Mouse (Mus musculus) neural tube, embryonic 13.5 days (tissue): Measurements from ENCODE around the gene Rrh. TPM values are rescaled to one million over a fixed set of nuclear protein-coding genes. Genes with fewer than 3 reads are reported as not detected.

ENCODE experiments used
- ATAC-seq: fragments of 200-750 bp; cut with Nextera tagmentation; 2 replicates; pipeline ENCODE4 v1.8.0; 2017; ENCODE audit warnings: low read depth, mild to moderate bottlenecking, moderate TSS enrichment, moderate library complexity
- H3K27ac ChIP-seq: fragments of 300-500 bp; sonication (generic); replicated peaks from 2 replicates; pipeline ENCODE4 v1.5.1; 2015; ENCODE audit warnings: moderate library complexity, mild to moderate bottlenecking, inconsistent platforms
- H3K27me3 ChIP-seq: fragments of 300-500 bp; sonication (generic); 2 replicates; pipeline ENCODE4 v1.6.1; 2015; ENCODE audit warnings: mild to moderate bottlenecking, inconsistent platforms
- H3K36me3 ChIP-seq: fragments of 300-500 bp; sonication (generic); 2 replicates; pipeline ENCODE4 v1.6.1; 2015; ENCODE audit warnings: mild to moderate bottlenecking, inconsistent platforms
- H3K4me1 ChIP-seq: fragments of 300-500 bp; sonication (generic); replicated peaks from 2 replicates; pipeline ENCODE4 v1.6.1; 2015; ENCODE audit warnings: inconsistent platforms
- H3K4me2 ChIP-seq: fragments of 300-500 bp; sonication (generic); 2 replicates; pipeline ENCODE4 v1.6.1; 2015; ENCODE audit warnings: inconsistent platforms, mild to moderate bottlenecking, moderate library complexity
- H3K4me3 ChIP-seq: fragments of 300-500 bp; sonication (generic); 2 replicates; pipeline ENCODE4 v1.5.1; 2015; ENCODE audit warnings: mild to moderate bottlenecking, inconsistent platforms
- H3K9ac ChIP-seq: fragments of 300-500 bp; sonication (generic); 2 replicates; pipeline ENCODE4 v1.6.1; 2015; ENCODE audit warnings: moderate library complexity, mild to moderate bottlenecking, inconsistent platforms
- H3K9me3 ChIP-seq: fragments of 300-500 bp; sonication (generic); 2 replicates; pipeline ENCODE4 v1.6.1; 2016; ENCODE audit warnings: inconsistent platforms
- WGBS: fragments of 180-500 bp; shearing (Covaris S2); methylation state at CpG from one replicate; pipeline ENCODE4 v1.1.7; 2015; 5-methylcytosine and 5-hydroxymethylcytosine counted together
- polyA plus RNA-seq: library from polyadenylated mRNA; unstranded; fragments of >200 nt; fragmentation: Nextera tagmentation; extraction: Ambion mirVana; gene quantifications from 2 replicates; pipeline ENCODE4 v1.2.1, GENCODE M21; 2015

Rrh gene
- polyA plus RNA-seq: 0.21 and 0.25 TPM in 2 replicates

DNA sequence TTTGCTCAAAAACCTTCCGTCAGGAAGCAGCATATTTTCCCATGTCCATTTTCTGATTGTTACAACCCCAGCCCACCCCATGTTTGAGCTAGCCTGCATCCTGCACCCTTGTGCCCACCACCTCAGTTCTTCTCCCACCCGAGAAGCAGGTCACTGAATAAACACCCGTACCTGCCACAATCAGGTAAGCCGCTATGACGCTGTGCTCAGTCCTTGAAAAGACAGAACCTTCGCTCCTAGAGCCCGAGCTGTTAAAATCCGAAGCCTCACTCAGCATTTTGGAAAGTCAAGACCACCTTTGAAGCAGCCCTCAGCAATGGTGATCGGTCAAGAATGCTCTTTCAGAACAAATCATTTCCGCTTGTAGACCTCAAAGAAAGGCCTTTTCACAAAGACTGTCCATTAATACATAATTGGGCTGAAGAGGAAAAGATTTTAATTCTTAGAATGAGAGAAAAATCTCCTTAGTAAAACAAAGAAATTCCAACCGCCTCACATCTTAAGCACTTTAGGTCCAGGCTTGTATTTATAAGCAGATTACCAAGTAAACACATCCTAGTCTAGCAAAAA, at the start of gene Rrh:
Rrh (minus strand) TSS at position 382 of the 570 bp plus-strand sequence.
- no peaks in the 10 kb centered on the region for H3K9me3 ChIP-seq
- no peak within 1 kb of the TSS for H3K4me3 ChIP-seq
- no peaks in the 10 kb centered on the region for H3K4me1 ChIP-seq
- ATAC-seq: no peak
- WGBS: 63% methylated on average over 11 of the region's 11 CpGs
- no peak within 1 kb of the TSS for H3K27ac ChIP-seq
- H3K9ac ChIP-seq: no peak within 1 kb of the TSS
- no peak within 1 kb of the TSS for H3K4me2 ChIP-seq
- peaks cover 41% of the 10 kb centered on the region for H3K36me3 ChIP-seq
- H3K27me3 ChIP-seq: no peaks in the 10 kb centered on the region

- no peak overlapping the region for H3K9ac ChIP-seq
- H3K4me1 ChIP-seq: no peaks in the 10 kb centered on the region
- no peak overlapping the region for H3K4me3 ChIP-seq
- H3K27ac ChIP-seq: no peak overlapping the region
- 54% methylated on average over 14 of the region's 14 CpGs for WGBS
- H3K27me3 ChIP-seq: no peaks in the 10 kb centered on the region
- no peak overlapping the region for H3K4me2 ChIP-seq
- no peaks in the 10 kb centered on the region for H3K36me3 ChIP-seq
- H3K9me3 ChIP-seq: no peaks in the 10 kb centered on the region
- no peak for ATAC-seq
Observed at GRCm38 (mm10) chr3:129863698-129864097, 41.3 kb upstream of the Rrh start.

- Histone ChIP-seq H3K27me3 (no peaks in the 10 kb centered on the region), H3K4me3 (no peak overlapping the region), H3K27ac (no peak overlapping the region), H3K4me2 (no peak overlapping the region), H3K4me1 (no peaks in the 10 kb centered on the region), H3K36me3 (no peaks in the 10 kb centered on the region), H3K9ac (no peak overlapping the region), H3K9me3 (no peaks in the 10 kb centered on the region)
- no peak for ATAC-seq
- 75% methylated on average over 2 of the region's 2 CpGs for WGBS
Observed at GRCm38 (mm10) chr3:129862592-129862991, 40.2 kb upstream of the Rrh start.

DNA sequence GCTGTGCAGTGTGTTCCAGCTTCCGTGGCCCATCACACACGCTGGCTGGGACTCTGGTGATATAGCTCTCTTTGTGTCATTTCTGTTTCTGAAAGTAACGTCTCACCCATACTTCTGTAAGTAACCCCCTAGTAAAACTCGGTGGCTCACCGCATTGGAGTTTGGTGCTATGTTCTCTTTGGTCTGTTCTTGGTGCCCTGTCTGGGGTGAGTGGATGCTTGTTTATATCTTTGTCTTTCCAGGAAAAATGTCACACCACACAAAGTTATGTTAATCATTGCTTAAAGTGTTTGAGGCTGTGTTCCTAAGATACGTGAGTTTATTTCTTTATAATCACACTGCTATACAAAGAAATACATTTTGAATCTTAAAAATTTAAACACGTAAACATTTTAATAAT, 24.5 kb upstream of the Rrh start:
- no peak for ATAC-seq
- 86% methylated on average over 7 of the region's 7 CpGs for WGBS
- no peak overlapping the region for H3K4me3 ChIP-seq
- no peak overlapping the region for H3K27ac ChIP-seq
- H3K4me1 ChIP-seq: no peaks in the 10 kb centered on the region
- H3K9ac ChIP-seq: no peak overlapping the region
- H3K9me3 ChIP-seq: no peaks in the 10 kb centered on the region
- H3K27me3 ChIP-seq: no peaks in the 10 kb centered on the region
- no peak overlapping the region for H3K4me2 ChIP-seq
- H3K36me3 ChIP-seq: no peaks in the 10 kb centered on the region

DNA sequence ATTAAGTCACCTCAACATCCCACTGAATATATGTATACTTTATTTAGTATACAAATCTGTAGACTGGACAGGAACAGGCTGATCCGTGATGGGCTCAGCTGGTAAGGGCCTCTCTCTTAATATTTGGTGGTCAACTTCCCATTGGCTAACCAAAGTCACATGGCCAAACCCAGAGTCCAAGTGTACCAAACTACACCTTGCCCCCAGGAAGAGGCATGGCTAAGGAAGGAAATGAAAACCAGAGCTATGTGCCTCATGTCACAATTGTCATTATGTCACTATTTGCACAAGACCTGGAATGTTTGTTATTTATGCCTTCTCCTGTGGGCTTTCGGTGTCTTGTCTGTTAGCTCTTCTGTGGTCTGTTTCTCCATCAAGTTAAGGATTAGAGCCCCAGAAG, 23.5 kb upstream of the Rrh start:
- Histone ChIP-seq H3K9ac (no peak overlapping the region), H3K27me3 (no peaks in the 10 kb centered on the region), H3K4me1 (no peaks in the 10 kb centered on the region), H3K4me3 (no peak overlapping the region), H3K27ac (no peak overlapping the region), H3K9me3 (no peaks in the 10 kb centered on the region), H3K4me2 (no peak overlapping the region), H3K36me3 (no peaks in the 10 kb centered on the region)
- 85% methylated on average over 2 of the region's 2 CpGs for WGBS
- no peak for ATAC-seq

- H3K4me2 ChIP-seq: no peak overlapping the region
- no peak overlapping the region for H3K27ac ChIP-seq
- H3K27me3 ChIP-seq: no peaks in the 10 kb centered on the region
- no peak for ATAC-seq
- H3K4me3 ChIP-seq: no peak overlapping the region
- no peaks in the 10 kb centered on the region for H3K4me1 ChIP-seq
- no peak overlapping the region for H3K9ac ChIP-seq
- no peaks in the 10 kb centered on the region for H3K9me3 ChIP-seq
- H3K36me3 ChIP-seq: no peaks in the 10 kb centered on the region
- WGBS: 55% methylated on average over 7 of the region's 7 CpGs
Observed at GRCm38 (mm10) chr3:129838017-129838416, 15.6 kb upstream of the Rrh start.

DNA sequence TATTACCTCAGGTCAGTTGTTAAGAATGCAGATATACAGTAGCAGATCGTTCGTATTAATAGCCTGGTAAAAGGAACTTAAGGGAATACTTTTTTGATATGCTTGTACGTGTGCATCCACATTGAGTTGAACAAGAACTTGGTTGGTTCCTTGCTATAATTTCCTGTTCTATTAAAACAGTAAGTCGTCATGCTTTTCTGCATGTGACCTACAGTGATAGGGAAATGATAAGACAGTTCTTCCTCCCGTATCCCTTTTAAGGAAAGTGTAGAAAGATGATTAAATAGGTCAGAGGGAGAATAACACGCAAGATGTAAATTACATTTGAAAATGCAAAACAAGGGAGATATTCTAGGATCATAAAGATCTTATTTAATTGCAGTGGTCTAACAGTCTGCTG, 14.6 kb upstream of the Rrh start:
- Histone ChIP-seq H3K9me3 (no peaks in the 10 kb centered on the region), H3K27me3 (no peaks in the 10 kb centered on the region), H3K27ac (no peak overlapping the region), H3K36me3 (no peaks in the 10 kb centered on the region), H3K4me1 (no peaks in the 10 kb centered on the region), H3K4me3 (no peak overlapping the region), H3K4me2 (no peak overlapping the region), H3K9ac (no peak overlapping the region)
- WGBS: 93% methylated on average over 6 of the region's 6 CpGs
- ATAC-seq: no peak

DNA sequence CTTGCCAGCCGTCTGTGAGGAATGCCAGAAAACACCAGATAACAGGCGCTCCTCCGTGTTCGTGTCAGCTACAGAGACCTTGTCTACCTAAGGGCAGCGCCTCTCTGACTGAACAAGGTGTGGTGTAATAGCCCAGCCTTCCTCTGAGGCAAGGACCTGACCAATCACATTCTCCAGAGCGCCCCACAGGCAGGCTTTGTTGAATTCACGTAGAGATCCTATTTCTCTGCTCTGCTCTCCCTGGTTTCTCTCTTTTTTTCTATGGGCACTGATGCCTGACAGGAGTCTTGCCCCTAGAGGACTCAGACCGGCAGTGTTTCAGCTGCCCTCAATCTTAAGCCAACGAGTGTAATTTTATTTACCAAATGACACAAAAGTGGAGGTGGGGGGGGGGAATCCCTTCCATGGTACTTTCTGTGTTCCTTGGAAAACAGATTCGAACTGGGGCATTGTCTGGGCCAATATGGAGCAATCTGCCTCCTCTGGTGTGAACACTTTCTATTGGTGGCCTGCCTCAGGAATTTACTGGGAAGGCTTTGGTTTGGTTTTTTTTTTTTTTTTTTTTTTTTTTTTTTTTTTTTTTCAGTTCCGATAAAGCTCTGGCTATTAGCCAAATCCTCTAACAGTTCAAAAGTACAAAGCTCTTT, 13.8 kb upstream of the Rrh start:
- Histone ChIP-seq H3K9ac (no peak overlapping the region), H3K4me2 (no peak overlapping the region)
- 28% methylated on average over 11 of the region's 11 CpGs for WGBS

GRCm38 (mm10) chr3:129835388-129835934, 13.1 kb upstream of the Rrh start, which contains the start of gene Cfi:
Gene Cfi (plus strand): TSS chr3:129835884.
- no peak for ATAC-seq
- WGBS: 77% methylated on average over 6 of the region's 6 CpGs

More for the DNA sequence above, 13.8 kb upstream of the Rrh start:
- H3K36me3 ChIP-seq: no peaks in the 10 kb centered on the region
- ATAC-seq: no peak
- no peak overlapping the region for H3K4me3 ChIP-seq
- H3K27me3 ChIP-seq: no peaks in the 10 kb centered on the region
- H3K4me1 ChIP-seq: no peaks in the 10 kb centered on the region
- no peak overlapping the region for H3K27ac ChIP-seq
- no peaks in the 10 kb centered on the region for H3K9me3 ChIP-seq

GRCm38 (mm10) chr3:129831035-129831568, 8.7 kb upstream of the Rrh start, which contains the start of gene Gar1:
Gene Gar1 (minus strand): TSS chr3:129831396.
- under 1% methylated on average over 60 of the region's 60 CpGs for WGBS
- Histone ChIP-seq H3K4me1 (peaks cover 12% of the 10 kb centered on the region), H3K4me3 (peak within 1 kb of the TSS; percentile 95), H3K9me3 (no peaks in the 10 kb centered on the region), H3K4me2 (peak within 1 kb of the TSS; percentile 82), H3K36me3 (peaks cover 14% of the 10 kb centered on the region), H3K27me3 (no peaks in the 10 kb centered on the region), H3K27ac (peak within 1 kb of the TSS; percentile 90), H3K9ac (peak within 1 kb of the TSS; percentile 84)
- ATAC-seq: peak; percentile 95

More at GRCm38 (mm10) chr3:129835388-129835934, 13.1 kb upstream of the Rrh start, which contains the start of gene Cfi:
- no peak within 1 kb of the TSS for H3K27ac ChIP-seq
- H3K9me3 ChIP-seq: no peaks in the 10 kb centered on the region
- H3K9ac ChIP-seq: no peak within 1 kb of the TSS
- H3K4me1 ChIP-seq: no peaks in the 10 kb centered on the region
- no peaks in the 10 kb centered on the region for H3K27me3 ChIP-seq
- H3K4me2 ChIP-seq: no peak within 1 kb of the TSS
- H3K36me3 ChIP-seq: no peaks in the 10 kb centered on the region
- H3K4me3 ChIP-seq: no peak within 1 kb of the TSS

- peaks cover 19% of the 10 kb centered on the region for H3K36me3 ChIP-seq
- 0% methylated on average over 44 of the region's 45 CpGs for WGBS
Observed at GRCm38 (mm10) chr3:129830626-129831025, 8.2 kb upstream of the Rrh start.

GRCm38 (mm10) chr3:129827691-129828090, 5.3 kb upstream of the Rrh start:
- WGBS: 98% methylated on average over 5 of the region's 5 CpGs
- peaks cover 12% of the 10 kb centered on the region for H3K4me1 ChIP-seq
- no peaks in the 10 kb centered on the region for H3K27me3 ChIP-seq
- no peak overlapping the region for H3K4me3 ChIP-seq
- no peak overlapping the region for H3K27ac ChIP-seq
- H3K9ac ChIP-seq: no peak overlapping the region
- H3K36me3 ChIP-seq: peaks cover 42% of the 10 kb centered on the region
- no peak overlapping the region for H3K4me2 ChIP-seq
- ATAC-seq: no peak
- H3K9me3 ChIP-seq: no peaks in the 10 kb centered on the region

More at GRCm38 (mm10) chr3:129830626-129831025, 8.2 kb upstream of the Rrh start:
- Histone ChIP-seq H3K4me2 (peak overlapping the region; percentile 82), H3K4me3 (peak overlapping the region; percentile 95), H3K27me3 (no peaks in the 10 kb centered on the region), H3K4me1 (peaks cover 12% of the 10 kb centered on the region), H3K9me3 (no peaks in the 10 kb centered on the region), H3K27ac (peak overlapping the region; percentile 90), H3K9ac (peak overlapping the region; percentile 84)
- ATAC-seq: no peak
